Mouse (Mus musculus) megakaryocyte, embryonic 14.5 days (primary cell): ENCODE measurements around the gene Adamtsl1.

Experiments
- FLI1 ChIP-seq: IDR thresholded peaks from 2 replicates; pipeline ENCODE4 v1.6.1; 2012; ENCODE audit warnings: low read length, inconsistent platforms, mixed read lengths
- GATA1 ChIP-seq: IDR thresholded peaks from 3 replicates; pipeline ENCODE4 v1.6.1; 2012; ENCODE audit warnings: mixed read lengths, low read length, inconsistent platforms, borderline replicate concordance

- TF ChIP-seq GATA1 (no peak), FLI1 (no peak)
Measured at GRCm38 (mm10) chr4:86040921-86041320, 526.9 kb downstream of the Adamtsl1 start.
